Mouse (Mus musculus): Measurements from ENCODE around the gene Myh9. TPM values are rescaled to one million over a fixed set of nuclear protein-coding genes. Genes with fewer than 3 reads are reported as not detected.

Myh9 gene
- polyA plus RNA-seq, 1 experiment from 2014 or later, result 34.5 TPM

- Histone ChIP-seq H3K4me3 (no peak overlapping the region), H3K36me3 (peaks cover 5% of the 10 kb centered on the region; the same call in 1 of the 2 replicates), H3K27ac (peak overlapping the region; percentile 70), H3K4me1 (peaks cover 98% of the 10 kb centered on the region), H3K9me3 (no peaks in the 10 kb centered on the region), H3K27me3 (ENCODE audit: insufficient read depth, poor library complexity, severe bottlenecking) (no peaks in the 10 kb centered on the region)
- no peak for DNase-seq (ENCODE audit: low spot score)
- 80% methylated on average over 15 of the region's 15 CpGs for WGBS
These were observed 23.3 kb downstream of the Myh9 start for GRCm38 (mm10) chr15:77818556-77819158.

DNA sequence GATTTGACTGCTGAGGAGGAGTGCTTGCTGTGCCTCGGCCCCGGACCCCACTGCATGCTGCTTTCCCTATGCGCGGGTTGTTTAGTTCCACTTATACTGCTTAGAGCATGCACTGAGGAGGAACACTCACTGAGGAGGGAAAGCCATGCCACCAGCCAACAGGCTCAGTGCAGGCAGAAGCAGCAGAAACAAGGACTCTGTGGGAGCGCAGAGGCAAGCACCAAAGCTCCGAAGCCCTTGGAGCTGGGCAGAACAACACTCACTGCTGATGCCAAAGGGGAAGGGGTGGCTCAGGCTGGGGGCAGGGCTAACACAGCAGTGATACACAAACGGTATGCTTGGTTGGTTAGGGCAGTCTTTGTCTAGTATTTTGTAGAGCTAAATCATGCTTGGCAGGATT lies 24.6 kb downstream of the Myh9 start:
- Histone ChIP-seq H3K4me3 (no peak overlapping the region), H3K4me1 (peaks cover 98% of the 10 kb centered on the region), H3K36me3 (peaks cover 13% of the 10 kb centered on the region), H3K27me3 (ENCODE audit: insufficient read depth, poor library complexity, severe bottlenecking) (no peaks in the 10 kb centered on the region), H3K27ac (peak overlapping the region; percentile 84), H3K9me3 (no peaks in the 10 kb centered on the region)
- 62% methylated on average over 7 of the region's 7 CpGs for WGBS
- no peak for DNase-seq (ENCODE audit: low spot score)

- 37% methylated on average over 4 of the region's 4 CpGs for WGBS
- Histone ChIP-seq H3K4me1 (peaks cover 97% of the 10 kb centered on the region), H3K4me3 (no peak overlapping the region), H3K27ac (peak overlapping the region; percentile 84), H3K36me3 (peaks cover 22% of the 10 kb centered on the region), H3K27me3 (ENCODE audit: insufficient read depth, poor library complexity, severe bottlenecking) (no peaks in the 10 kb centered on the region), H3K9me3 (no peaks in the 10 kb centered on the region)
- no peak for DNase-seq (ENCODE audit: low spot score)
These were observed 25.4 kb downstream of the Myh9 start for GRCm38 (mm10) chr15:77816601-77816950.

- Histone ChIP-seq H3K27me3 (ENCODE audit: insufficient read depth, poor library complexity, severe bottlenecking) (no peaks in the 10 kb centered on the region), H3K27ac (peak overlapping the region; percentile 84), H3K9me3 (no peaks in the 10 kb centered on the region), H3K4me1 (peaks cover 97% of the 10 kb centered on the region), H3K36me3 (peaks cover 27% of the 10 kb centered on the region), H3K4me3 (peak overlapping the region; percentile 6)
- 66% methylated on average over 17 of the region's 17 CpGs for WGBS
- no peak for DNase-seq (ENCODE audit: low spot score)
These were observed 25.9 kb downstream of the Myh9 start for GRCm38 (mm10) chr15:77815867-77816600.

- H3K4me3 ChIP-seq, result no peak overlapping the region
- peak overlapping the region; percentile 84 for H3K27ac ChIP-seq
- H3K27me3 ChIP-seq (ENCODE audit: insufficient read depth, poor library complexity, severe bottlenecking), result no peaks in the 10 kb centered on the region
- DNase-seq (ENCODE audit: low spot score), result no peak
- no peaks in the 10 kb centered on the region for H3K9me3 ChIP-seq
- H3K4me1 ChIP-seq, result peaks cover 93% of the 10 kb centered on the region
- H3K36me3 ChIP-seq, result peaks cover 44% of the 10 kb centered on the region
- 74% methylated on average over 6 of the region's 6 CpGs for WGBS
These were observed 28.2 kb downstream of the Myh9 start for GRCm38 (mm10) chr15:77813639-77814375.

DNA sequence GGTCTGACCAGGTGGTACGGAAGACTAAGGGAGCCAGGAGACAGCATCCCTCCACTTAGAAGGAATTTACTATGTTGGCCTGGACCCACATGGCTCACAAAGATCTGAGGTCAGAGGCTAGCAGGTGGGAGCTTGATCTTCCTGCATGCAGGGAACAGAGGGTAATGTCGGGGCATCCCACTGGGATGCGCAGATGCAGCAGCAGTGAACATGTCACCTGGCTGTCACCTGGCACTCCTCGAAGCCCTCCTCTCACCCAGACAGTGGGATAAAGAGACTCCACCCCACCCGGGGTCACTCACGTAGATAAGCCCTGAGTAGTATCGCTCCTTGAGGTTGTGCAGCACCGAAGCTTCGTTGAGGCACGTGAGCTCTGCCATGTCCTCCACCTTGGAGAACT lies 29.4 kb downstream of the Myh9 start:
- H3K27me3 ChIP-seq (ENCODE audit: insufficient read depth, poor library complexity, severe bottlenecking), result no peaks in the 10 kb centered on the region
- no peak for DNase-seq (ENCODE audit: low spot score)
- 86% methylated on average over 10 of the region's 10 CpGs for WGBS
- no peak overlapping the region for H3K27ac ChIP-seq
- H3K9me3 ChIP-seq, result no peaks in the 10 kb centered on the region
- H3K4me1 ChIP-seq, result peaks cover 84% of the 10 kb centered on the region
- peaks cover 56% of the 10 kb centered on the region for H3K36me3 ChIP-seq
- H3K4me3 ChIP-seq, result no peak overlapping the region

DNA sequence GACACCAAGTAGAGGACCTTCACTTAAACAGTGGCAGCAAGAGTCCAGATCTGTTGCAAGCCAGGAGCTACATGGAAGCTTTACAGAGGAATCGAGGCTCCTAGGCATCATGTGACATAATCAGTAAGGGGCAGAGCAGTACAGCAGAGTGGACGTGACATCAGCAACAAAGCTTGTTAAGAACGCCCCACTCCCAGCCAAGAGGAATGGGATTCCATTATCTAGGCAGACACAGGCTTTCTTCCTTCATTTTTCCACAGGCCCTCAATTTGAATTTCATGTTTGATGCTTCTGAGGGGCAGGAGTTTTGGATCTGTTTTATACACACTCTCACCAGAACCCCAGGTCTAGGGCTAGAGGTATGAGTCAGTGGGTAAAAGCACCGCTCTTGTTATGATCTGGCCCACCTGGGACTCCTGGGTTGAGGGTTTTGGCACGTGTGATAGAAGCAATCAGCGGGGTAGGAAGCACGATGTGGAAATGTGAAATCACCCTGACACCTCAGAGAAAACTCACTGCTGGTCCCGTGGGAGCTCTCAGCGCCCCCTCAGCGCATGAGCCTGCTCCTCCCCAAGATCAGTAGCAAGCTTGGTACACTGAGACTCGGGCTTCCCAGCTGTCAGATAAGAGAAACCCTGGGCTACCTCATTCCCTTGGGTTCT lies 30.7 kb downstream of the Myh9 start:
- DNase-seq (ENCODE audit: low spot score), result no peak
- Histone ChIP-seq H3K36me3 (peaks cover 68% of the 10 kb centered on the region), H3K9me3 (no peaks in the 10 kb centered on the region), H3K27ac (peak overlapping the region; percentile 64; the same call in 1 of the 2 replicates), H3K27me3 (ENCODE audit: insufficient read depth, poor library complexity, severe bottlenecking) (no peaks in the 10 kb centered on the region), H3K4me1 (peaks cover 83% of the 10 kb centered on the region), H3K4me3 (no peak overlapping the region)
- WGBS, result 66% methylated on average over 11 of the region's 11 CpGs

DNA sequence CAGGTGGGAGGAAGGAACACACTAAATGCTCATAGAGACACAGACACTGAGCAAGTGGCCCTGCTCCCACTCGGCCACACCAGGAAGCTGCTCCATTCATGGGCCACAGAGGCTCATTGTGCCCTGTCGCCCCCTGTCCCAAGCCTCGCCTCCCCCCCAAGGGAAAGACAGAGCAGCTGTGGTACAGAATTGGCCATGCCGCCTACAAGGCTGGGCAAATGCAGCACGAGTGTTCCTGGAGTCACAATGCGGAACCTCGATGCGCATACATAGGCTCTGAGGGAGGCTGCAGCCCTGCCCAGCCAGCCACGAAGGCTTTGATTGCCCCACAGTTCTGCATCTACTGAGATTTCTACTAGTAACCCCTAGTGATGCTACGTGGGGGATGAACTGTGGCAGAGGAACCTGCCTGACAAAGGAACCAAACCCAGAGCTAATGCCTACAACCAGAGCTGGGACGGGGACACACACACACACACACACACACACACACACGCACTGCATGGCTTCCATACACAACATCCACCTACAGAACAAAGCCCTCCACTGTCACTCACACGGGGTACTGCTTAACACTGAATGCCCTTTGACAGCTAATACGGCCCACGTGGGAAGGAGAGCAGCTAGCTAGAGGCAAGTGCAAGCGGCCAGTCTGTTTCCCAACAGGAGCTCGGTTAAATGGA lies 31.4 kb downstream of the Myh9 start:
- Histone ChIP-seq H3K4me1 (peaks cover 82% of the 10 kb centered on the region), H3K4me3 (no peak overlapping the region), H3K36me3 (peaks cover 74% of the 10 kb centered on the region), H3K27me3 (ENCODE audit: insufficient read depth, poor library complexity, severe bottlenecking) (no peaks in the 10 kb centered on the region), H3K27ac (peak overlapping the region; percentile 64; the same call in 1 of the 2 replicates), H3K9me3 (no peaks in the 10 kb centered on the region)
- 85% methylated on average over 17 of the region's 17 CpGs for WGBS
- DNase-seq (ENCODE audit: low spot score), result no peak

DNA sequence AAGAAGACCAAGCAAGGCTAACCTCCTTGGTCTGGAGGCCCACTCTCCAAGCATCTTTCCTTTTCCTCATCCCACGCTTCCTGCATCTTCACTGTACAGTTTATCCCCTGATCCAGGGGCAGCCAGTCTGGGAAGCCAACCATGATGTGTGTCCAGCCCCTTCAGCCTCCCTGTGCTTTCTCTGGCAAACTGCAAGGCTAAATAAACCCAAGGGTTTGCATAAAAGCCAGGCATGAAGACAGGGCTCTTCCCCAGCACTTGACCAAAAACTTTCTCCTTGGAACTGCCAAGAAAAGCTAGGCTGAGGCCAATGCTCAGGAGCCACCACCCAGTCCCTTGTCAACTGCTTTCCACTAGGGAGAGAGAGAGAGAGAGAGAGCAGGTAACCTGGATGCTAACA lies 32.5 kb downstream of the Myh9 start:
- Histone ChIP-seq H3K4me3 (no peak overlapping the region), H3K27me3 (ENCODE audit: insufficient read depth, poor library complexity, severe bottlenecking) (no peaks in the 10 kb centered on the region), H3K27ac (peak overlapping the region; percentile 29; the same call in 1 of the 2 replicates), H3K36me3 (peaks cover 83% of the 10 kb centered on the region), H3K4me1 (peaks cover 83% of the 10 kb centered on the region), H3K9me3 (no peaks in the 10 kb centered on the region)
- 88% methylated on average over 1 of the region's 1 CpGs for WGBS
- no peak for DNase-seq (ENCODE audit: low spot score)

- peaks cover 80% of the 10 kb centered on the region for H3K4me1 ChIP-seq
- no peaks in the 10 kb centered on the region for H3K27me3 ChIP-seq (ENCODE audit: insufficient read depth, poor library complexity, severe bottlenecking)
- peaks cover 94% of the 10 kb centered on the region for H3K36me3 ChIP-seq
- H3K9me3 ChIP-seq, result no peaks in the 10 kb centered on the region
- 74% methylated on average over 7 of the region's 7 CpGs for WGBS
- H3K27ac ChIP-seq, result peak overlapping the region; percentile 85
- H3K4me3 ChIP-seq, result no peak overlapping the region
- no peak for DNase-seq (ENCODE audit: low spot score)
These were observed 34.8 kb downstream of the Myh9 start for GRCm38 (mm10) chr15:77807264-77807585.

- no peak for DNase-seq (ENCODE audit: low spot score)
- no peaks in the 10 kb centered on the region for H3K9me3 ChIP-seq
- peaks cover 81% of the 10 kb centered on the region for H3K4me1 ChIP-seq
- H3K27ac ChIP-seq, result peak overlapping the region; percentile 85
- 64% methylated on average over 13 of the region's 13 CpGs for WGBS
- H3K4me3 ChIP-seq, result no peak overlapping the region
- H3K36me3 ChIP-seq, result peaks cover 94% of the 10 kb centered on the region
- no peaks in the 10 kb centered on the region for H3K27me3 ChIP-seq (ENCODE audit: insufficient read depth, poor library complexity, severe bottlenecking)
These were observed 35.3 kb downstream of the Myh9 start for GRCm38 (mm10) chr15:77806565-77807263.

- Histone ChIP-seq H3K4me1 (peaks cover 81% of the 10 kb centered on the region), H3K9me3 (no peaks in the 10 kb centered on the region), H3K4me3 (no peak overlapping the region), H3K27me3 (ENCODE audit: insufficient read depth, poor library complexity, severe bottlenecking) (no peaks in the 10 kb centered on the region), H3K27ac (peak overlapping the region; percentile 85; the same call in 1 of the 2 replicates), H3K36me3 (peaks cover 93% of the 10 kb centered on the region)
- no peak for DNase-seq (ENCODE audit: low spot score)
- WGBS, result 84% methylated on average over 4 of the region's 4 CpGs
These were observed 36.3 kb downstream of the Myh9 start for GRCm38 (mm10) chr15:77805657-77806056.
